Mouse (Mus musculus): ENCODE measurements around the gene 4930447C04Rik. TPM values are rescaled to one million over a fixed set of nuclear protein-coding genes. Genes with fewer than 3 reads are reported as not detected.

The 4930447C04Rik gene
- total RNA-seq (2023): not detected

DNA sequence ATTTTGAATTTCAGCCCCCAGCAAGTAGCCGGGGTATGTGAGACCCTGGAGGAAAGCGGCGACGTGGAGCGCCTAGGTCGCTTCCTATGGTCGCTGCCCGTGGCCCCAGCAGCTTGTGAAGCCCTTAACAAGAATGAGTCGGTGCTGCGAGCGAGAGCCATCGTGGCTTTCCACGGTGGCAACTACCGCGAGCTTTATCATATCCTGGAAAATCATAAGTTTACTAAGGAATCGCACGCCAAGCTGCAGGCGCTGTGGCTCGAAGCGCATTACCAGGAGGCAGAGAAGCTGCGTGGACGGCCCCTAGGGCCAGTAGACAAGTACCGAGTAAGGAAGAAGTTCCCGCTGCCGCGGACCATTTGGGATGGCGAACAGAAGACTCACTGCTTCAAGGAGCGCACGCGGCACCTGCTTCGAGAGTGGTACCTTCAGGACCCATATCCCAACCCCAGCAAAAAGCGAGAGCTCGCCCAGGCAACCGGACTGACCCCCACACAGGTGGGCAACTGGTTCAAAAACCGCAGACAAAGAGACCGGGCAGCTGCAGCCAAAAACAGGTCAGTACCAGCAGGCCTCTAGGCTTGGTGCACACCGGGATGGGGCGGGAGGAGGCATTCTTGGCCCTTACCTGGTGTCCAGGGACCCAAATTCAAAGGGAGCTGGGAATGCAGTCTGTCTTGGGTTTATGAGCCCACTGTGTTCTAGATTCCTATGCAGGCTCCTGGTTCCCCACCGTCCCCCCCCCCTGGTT is at the start of gene 4930447C04Rik:
Gene 4930447C04Rik (minus strand): TSS at position 704 of the 751 bp plus-strand sequence.

GRCm38 (mm10) chr12:72939616-72940015 is 958 bp downstream of the 4930447C04Rik start, which contains the start of gene Six6:
Gene Six6 (plus strand): TSS chr12:72939892.

Other genes with a start within 250 kb of the 4930447C04Rik start
- 100 to 1,000 TPM; 108 to 135 TPM for gene Ppm1a, start 183.3 kb downstream of the 4930447C04Rik start, total RNA-seq (2023)
- not detected for gene Six6, start 882 bp downstream of the 4930447C04Rik start, total RNA-seq (2023)
- gene Six1, start 113.1 kb upstream of the 4930447C04Rik start, total RNA-seq (2023): not detected
- gene Six4, start 172.7 kb upstream of the 4930447C04Rik start, total RNA-seq (2023): not detected
- 10 to 100 TPM; 24.6 to 25.2 TPM for gene Mnat1, start 182.9 kb upstream of the 4930447C04Rik start, total RNA-seq (2023)

Measured in T-cell, adult 66 days (primary cell).